In genomic region chr5:113722224-113723013, GRCm38 (mm10) we compare ENCODE assay signal across 20 mouse cellular contexts. TPM values are rescaled to one million over a fixed set of nuclear protein-coding genes. Genes with fewer than 3 reads are reported as not detected.
DNase-seq lines count a peak whose midpoint lies in the region; TF ChIP-seq lines count a peak whose summit lies in the region.
"Had no signal": no experiment of that assay in that cellular context is flagged by ENCODE, and none has a peak within 500 bp of the region (broad histone marks: within the 10 kb centered on the region; RNA-seq: fewer than 3 reads in every experiment).

No protein-coding gene starts in this region.

- H3K4me1 ChIP-seq in E14TG2a.4 (replicated peaks; ENCODE audit: low read depth, low read length), result peaks cover 38% of the 10 kb centered on the region
- peaks cover 9% of the 10 kb centered on the region for H3K4me1 ChIP-seq in ES-Bruce4 (ENCODE audit: control insufficient read depth, insufficient read depth, low read length)
- H3K4me1 ChIP-seq: heart, embryonic 12.5 days; kidney, embryonic 15.5 days had no signal

- H3K4me3 ChIP-seq in layer of hippocampus, adult 2 months, result no peak overlapping the region
- no peak overlapping the region for H3K4me3 ChIP-seq in E14TG2a.4 (replicated peaks; ENCODE audit: low read length)
- H3K4me3 ChIP-seq in ES-Bruce4 (ENCODE audit: low read depth, low read length), result no peak overlapping the region
- H3K4me3 ChIP-seq: forebrain, embryonic 12.5 days; heart, embryonic 12.5 days; kidney, embryonic 15.5 days; midbrain, embryonic 13.5 days had no signal

- H3K27me3 ChIP-seq in E14TG2a.4 (ENCODE audit: insufficient read depth, low read length) (no peaks in the 10 kb centered on the region), ES-Bruce4 (ENCODE audit: control insufficient read depth, insufficient read depth, low read length, poor library complexity, severe bottlenecking) (no peaks in the 10 kb centered on the region)
- H3K27me3 ChIP-seq: forebrain, embryonic 12.5 days; midbrain, embryonic 13.5 days had no signal

- no peak overlapping the region for H3K9ac ChIP-seq in ES-Bruce4 (ENCODE audit: low read depth, poor library complexity, severe bottlenecking)
- H3K9ac ChIP-seq: forebrain, embryonic 12.5 days; heart, embryonic 12.5 days; hindbrain, embryonic 14.5 days; kidney, embryonic 15.5 days; midbrain, embryonic 13.5 days had no signal

- TF ChIP-seq CTCF in layer of hippocampus, adult 2 months (conservative IDR thresholded peaks at IDR 0.05), result peak; percentile 71
- TF ChIP-seq CTCF in E14TG2a.4 (conservative IDR thresholded peaks at IDR 0.05; ENCODE audit: low read length) (peak; percentile 68), ES-Bruce4 (IDR thresholded peaks at IDR 0.05; ENCODE audit: low read depth, low read length) (peak; percentile 27)

- no peak for DNase-seq in layer of hippocampus, adult 2 months (ENCODE audit: low spot score in 2 of 2)
- no peak for DNase-seq in layer of hippocampus, postnatal 10 days (ENCODE audit: low spot score in 2 of 2)
- peak; percentile 69 for DNase-seq in cerebellum, adult 8-10 months
- no peak for DNase-seq in frontal cortex, adult 2 months (ENCODE audit: extremely low spot score in 1 of 2, low spot score in 1 of 2)
- DNase-seq in gastrocnemius, postnatal 14 days, result no peak
- DNase-seq: layer of hippocampus, postnatal 36 days; lung, postnatal 4 days; thymus, adult 2 months had no signal

- no peak for TF ChIP-seq EP300 in ES-Bruce4 (IDR thresholded peaks at IDR 0.05; ENCODE audit: insufficient read depth, low read depth, low read length)

- intact Hi-C loops in gastrocnemius, postnatal 14 days (cut with DNase I; ENCODE audit: low total_unique reads), result loop anchor here (5.0 kb wide), 1 partner anchor 135 kb away; no protein-coding TSS in a partner anchor

- no peak overlapping the region for H3K27ac ChIP-seq in layer of hippocampus, adult 2 months
- no peak overlapping the region for H3K27ac ChIP-seq in ES-Bruce4 (ENCODE audit: insufficient read depth, low read length)
- H3K27ac ChIP-seq: forebrain, embryonic 12.5 days; hindbrain, embryonic 14.5 days; kidney, embryonic 15.5 days; midbrain, embryonic 13.5 days had no signal

- TF ChIP-seq POLR2A in ES-Bruce4 (IDR thresholded peaks at IDR 0.05; ENCODE audit: insufficient read depth, low read length), result no peak

- H3K9me3 ChIP-seq in E14TG2a.4 (ENCODE audit: low read length) (peaks cover 11% of the 10 kb centered on the region; the same call in 1 of the 2 replicates), ES-Bruce4 (replicated peaks; ENCODE audit: control insufficient read depth, insufficient read depth, low read length, poor library complexity, severe bottlenecking) (no peaks in the 10 kb centered on the region)
- H3K9me3 ChIP-seq: forebrain, embryonic 12.5 days; heart, embryonic 12.5 days; kidney, embryonic 15.5 days; midbrain, embryonic 13.5 days had no signal

- H3K36me3 ChIP-seq in E14TG2a.4 (ENCODE audit: insufficient read depth, low read length) (no peaks in the 10 kb centered on the region), ES-Bruce4 (ENCODE audit: control insufficient read depth, insufficient read depth, low read length, poor library complexity, severe bottlenecking) (no peaks in the 10 kb centered on the region)
- H3K36me3 ChIP-seq: forebrain, embryonic 12.5 days; heart, embryonic 12.5 days; kidney, embryonic 15.5 days; midbrain, embryonic 13.5 days had no signal

RNA-seq across cellular contexts. Expression of gene 1700069L16Rik, which starts 2.2 kb away (rescaled TPM):
- not detected for total RNA-seq in layer of hippocampus, adult 2 months (2021)
- total RNA-seq in layer of hippocampus, postnatal 10 days (2021), result not detected
- polyA plus RNA-seq in ES-Bruce4 (2011; ENCODE audit: insufficient read depth, insufficient read length, low read depth, missing spikeins), result not detected in 2 replicates
- polyA plus RNA-seq in frontal cortex, adult 2 months (2012; rRNA removed), result not detected in 2 replicates
- not detected for total RNA-seq in gastrocnemius, postnatal 14 days (2021)
- total RNA-seq: CH12.LX; gastrocnemius, adult 8-10 months; layer of hippocampus, postnatal 36 days had no signal
- polyA plus RNA-seq: embryonic facial prominence, embryonic 11.5 days; forebrain, embryonic 12.5 days; heart, embryonic 12.5 days; hindbrain, embryonic 14.5 days; kidney, embryonic 15.5 days; limb, embryonic 14.5 days; midbrain, embryonic 13.5 days; neural tube, embryonic 11.5 days; thymus, adult 2 months had no signal

RNA-seq across cellular contexts. Expression of gene Ficd, which starts 13.2 kb away (rescaled TPM):
- total RNA-seq in layer of hippocampus, adult 2 months (2021), result 10 to 100 TPM; 12.2 to 12.5 TPM
- total RNA-seq in layer of hippocampus, postnatal 10 days (2021), result 1 to 10 TPM; 8.2 to 9.4 TPM
- polyA plus RNA-seq in ES-Bruce4 (2011; ENCODE audit: insufficient read depth, insufficient read length, low read depth, missing spikeins), result 2.8 and 3.4 TPM in 2 replicates
- polyA plus RNA-seq in frontal cortex, adult 2 months (2012; rRNA removed), result 9.4 and 9.5 TPM in 2 replicates
- total RNA-seq in gastrocnemius, postnatal 14 days (2021), result 1 to 10 TPM; 4.9 TPM

RNA-seq across cellular contexts. Expression of gene Sart3, which starts 49.9 kb away (rescaled TPM):
- total RNA-seq in layer of hippocampus, adult 2 months (2021), result 10 to 100 TPM; 53.5 to 54.4 TPM
- 10 to 100 TPM; 36.7 to 48.2 TPM for total RNA-seq in layer of hippocampus, postnatal 10 days (2021)
- polyA plus RNA-seq in ES-Bruce4 (2011; ENCODE audit: insufficient read depth, insufficient read length, low read depth, missing spikeins), result 45.0 and 49.0 TPM in 2 replicates
- 39.0 and 44.1 TPM in 2 replicates for polyA plus RNA-seq in frontal cortex, adult 2 months (2012; rRNA removed)
- total RNA-seq in gastrocnemius, postnatal 14 days (2021), result 1 to 10 TPM; 6.5 to 6.9 TPM

RNA-seq across cellular contexts. Expression of gene Iscu, which starts 50.1 kb away (rescaled TPM):
- 100 to 1,000 TPM; 111 to 122 TPM for total RNA-seq in layer of hippocampus, adult 2 months (2021)
- total RNA-seq in layer of hippocampus, postnatal 10 days (2021), result 10 to 100 TPM; 71.0 to 77.5 TPM
- 47.5 and 58.2 TPM in 2 replicates for polyA plus RNA-seq in ES-Bruce4 (2011; ENCODE audit: insufficient read depth, insufficient read length, low read depth, missing spikeins)
- polyA plus RNA-seq in frontal cortex, adult 2 months (2012; rRNA removed), result 202 and 208 TPM in 2 replicates
- 100 to 1,000 TPM in 1 of 2 experiments, 10 to 100 TPM in 1; 92.5 to 102 TPM for total RNA-seq in gastrocnemius, postnatal 14 days (2021)

Comparison
In these comparisons a context has a peak if more than half of its experiments do, and no peak if none do; other contexts are left out.
1. RNA of gene Sart3, which starts 49.9 kb away (total RNA-seq): 53.5 to 54.4 TPM in layer of hippocampus, adult 2 months and 36.7 to 48.2 TPM in layer of hippocampus, postnatal 10 days; 6.5 to 6.9 TPM in gastrocnemius, postnatal 14 days; every median in the first group is over 4 times any median in the second.
2. Peak in every context shown above with its lines, with median percentiles within 50 percentile points of each other: CTCF ChIP-seq.